ENCODE assay signal across 15 mouse cellular contexts in the genomic region with DNA sequence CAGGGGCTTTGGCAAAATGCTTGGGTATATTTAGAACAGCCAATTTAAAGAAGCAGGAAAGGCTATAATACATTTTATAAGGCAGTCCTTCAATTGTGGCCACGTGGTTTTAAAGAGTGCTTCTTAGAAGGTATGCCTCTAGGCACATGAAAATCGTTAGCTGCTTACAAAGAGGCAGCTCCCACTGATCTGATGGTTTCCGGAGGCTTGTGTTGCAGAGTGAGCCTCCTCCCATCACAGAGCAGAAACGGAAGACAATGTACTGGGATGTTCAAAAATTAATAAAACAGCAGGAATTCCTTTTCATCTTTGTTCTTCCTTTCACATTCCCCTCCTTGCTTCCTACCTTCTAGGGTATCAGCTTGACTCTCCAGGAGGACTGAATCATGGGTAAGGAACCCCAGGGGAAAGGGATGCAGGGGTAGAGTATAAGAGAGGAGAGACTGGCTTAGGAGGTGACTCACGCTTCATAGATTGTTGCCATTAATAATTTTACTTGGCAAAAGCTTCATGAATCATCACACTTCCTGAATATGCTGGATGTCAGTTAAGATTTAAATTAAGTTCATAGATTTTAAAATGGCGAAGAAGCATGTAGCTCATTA. TPM values are rescaled to one million over a fixed set of nuclear protein-coding genes. Genes with fewer than 3 reads are reported as not detected.
DNase-seq lines count a peak whose midpoint lies in the region; ATAC-seq lines count a peak whose summit lies in the region.
"Had no signal": no experiment of that assay in that cellular context is flagged by ENCODE, and none has a peak within 500 bp of the region (broad histone marks: within the 10 kb centered on the region; RNA-seq: fewer than 3 reads in every experiment).

No protein-coding gene starts in this region.

- no peak for DNase-seq in forebrain, embryonic 11.5 days (ENCODE audit: low spot score)
- peak; percentile 29 for DNase-seq in 3134 (ENCODE audit: extremely low read depth, insufficient read length, low spot score)
- peak; percentile 55 for DNase-seq in brain, adult 2 months (ENCODE audit: low read depth, low spot score)
- DNase-seq in kidney, postnatal 14 days = no peak
- DNase-seq in urinary bladder, postnatal 25 days (ENCODE audit: low spot score) = no peak
- DNase-seq: adrenal gland, adult 8-10 months; gastrocnemius, adult 2 months; kidney, adult 8-10 months; lung, postnatal 4 days; thymus, adult 18-20 months had no signal

- no peak overlapping the region for H3K4me2 ChIP-seq in forebrain, embryonic 16.5 days (ENCODE audit: low read length)
- no peak overlapping the region for H3K4me2 ChIP-seq in forebrain, embryonic 11.5 days (ENCODE audit: low read depth, low read length, severe bottlenecking)
- H3K4me2 ChIP-seq in midbrain, embryonic 13.5 days (replicated peaks) = no peak overlapping the region
- H3K4me2 ChIP-seq: embryonic facial prominence, embryonic 15.5 days had no signal

- no peaks in the 10 kb centered on the region for H3K27me3 ChIP-seq in forebrain, embryonic 16.5 days (replicated peaks; ENCODE audit: control insufficient read depth, insufficient read depth, low read length)
- no peaks in the 10 kb centered on the region for H3K27me3 ChIP-seq in forebrain, embryonic 11.5 days (ENCODE audit: control insufficient read depth, insufficient read depth, low read length)
- no peaks in the 10 kb centered on the region for H3K27me3 ChIP-seq in midbrain, embryonic 13.5 days
- H3K27me3 ChIP-seq: embryonic facial prominence, embryonic 15.5 days; Patski had no signal

- WGBS in forebrain, embryonic 16.5 days = 39% methylated on average over 6 of the region's 6 CpGs
- WGBS in forebrain, embryonic 11.5 days = 44% methylated on average over 6 of the region's 6 CpGs
- WGBS in midbrain, embryonic 13.5 days = 51% methylated on average over 6 of the region's 6 CpGs

- H3K4me1 ChIP-seq in forebrain, embryonic 16.5 days (replicated peaks; ENCODE audit: control insufficient read depth, insufficient read depth, low read length) = 0 out of 2 replicates have a peak, but pooled peaks cover 2% of the 10 kb centered on the region
- no peaks in the 10 kb centered on the region for H3K4me1 ChIP-seq in forebrain, embryonic 11.5 days (replicated peaks; ENCODE audit: control insufficient read depth, insufficient read depth, low read length)
- H3K4me1 ChIP-seq in midbrain, embryonic 13.5 days (replicated peaks) = 0 out of 2 replicates have a peak, but pooled peaks cover 10% of the 10 kb centered on the region

- peak; percentile 71 for ATAC-seq in forebrain, embryonic 16.5 days
- no peak for ATAC-seq in forebrain, embryonic 11.5 days (replicated peaks; ENCODE audit: low FRiP score)
- peak; percentile 85 for ATAC-seq in midbrain, embryonic 13.5 days
- ATAC-seq in frontal cortex, adult (ENCODE audit: low TSS enrichment) = no peak
- ATAC-seq: Patski had no signal

- H3K9me3 ChIP-seq in forebrain, embryonic 16.5 days (ENCODE audit: control insufficient read depth, low read length) = no peaks in the 10 kb centered on the region
- H3K9me3 ChIP-seq in forebrain, embryonic 11.5 days (ENCODE audit: control insufficient read depth, low read length) = no peaks in the 10 kb centered on the region
- H3K9me3 ChIP-seq in midbrain, embryonic 13.5 days = no peaks in the 10 kb centered on the region
- H3K9me3 ChIP-seq: embryonic facial prominence, embryonic 15.5 days had no signal

- no peak overlapping the region for H3K9ac ChIP-seq in forebrain, embryonic 16.5 days (replicated peaks; ENCODE audit: low read depth, low read length)
- no peak overlapping the region for H3K9ac ChIP-seq in forebrain, embryonic 11.5 days (ENCODE audit: low read length)
- no peak overlapping the region for H3K9ac ChIP-seq in midbrain, embryonic 13.5 days (replicated peaks)
- H3K9ac ChIP-seq: embryonic facial prominence, embryonic 15.5 days had no signal

- no peaks in the 10 kb centered on the region for H3K36me3 ChIP-seq in forebrain, embryonic 16.5 days (ENCODE audit: control insufficient read depth, insufficient read depth)
- no peaks in the 10 kb centered on the region for H3K36me3 ChIP-seq in forebrain, embryonic 11.5 days (ENCODE audit: control insufficient read depth, insufficient read depth, low read length)
- H3K36me3 ChIP-seq in midbrain, embryonic 13.5 days = no peaks in the 10 kb centered on the region
- H3K36me3 ChIP-seq: embryonic facial prominence, embryonic 15.5 days had no signal

- H3K4me3 ChIP-seq in forebrain, embryonic 16.5 days (replicated peaks; ENCODE audit: low read length) = no peak overlapping the region
- H3K4me3 ChIP-seq in forebrain, embryonic 11.5 days (ENCODE audit: low read depth, low read length) = no peak overlapping the region
- H3K4me3 ChIP-seq in midbrain, embryonic 13.5 days (replicated peaks) = no peak overlapping the region
- H3K4me3 ChIP-seq: embryonic facial prominence, embryonic 15.5 days; gastrocnemius, adult 2 months had no signal

- H3K27ac ChIP-seq in forebrain, embryonic 16.5 days (ENCODE audit: low read length) = no peak overlapping the region; the same call in 1 of the 2 replicates
- no peak overlapping the region for H3K27ac ChIP-seq in forebrain, embryonic 11.5 days (ENCODE audit: low read depth, low read length)
- H3K27ac ChIP-seq in midbrain, embryonic 13.5 days = peak overlapping the region; percentile 67
- H3K27ac ChIP-seq: embryonic facial prominence, embryonic 15.5 days; gastrocnemius, adult 2 months had no signal

RNA-seq across cellular contexts. Expression of a gene that starts 53.3 kb away (rescaled TPM):
- polyA plus RNA-seq in forebrain, embryonic 16.5 days (2015; fragmentation: Nextera tagmentation; extraction: Ambion mirVana) = 0.99 and 2.3 TPM in 2 replicates
- polyA plus RNA-seq in forebrain, embryonic 11.5 days (2014; fragmentation: Nextera tagmentation; extraction: Ambion mirVana) = 0.71 and 0.89 TPM in 2 replicates
- 1.7 and 2.1 TPM in 2 replicates for polyA plus RNA-seq in midbrain, embryonic 13.5 days (2015; fragmentation: Nextera tagmentation; extraction: Ambion mirVana)

Comparison
In these comparisons a context has a peak if more than half of its experiments do, and no peak if none do; other contexts are left out.
1. ATAC-seq: peak in forebrain, embryonic 16.5 days (single experiment) and midbrain, embryonic 13.5 days (single experiment); none in forebrain, embryonic 11.5 days (single experiment) and frontal cortex, adult (single experiment).
2. DNase-seq: peak in 3134 (single experiment) and brain, adult 2 months (single experiment); none in forebrain, embryonic 11.5 days (single experiment), kidney, postnatal 14 days (single experiment) and urinary bladder, postnatal 25 days (single experiment).